23 mouse cellular contexts compared by ENCODE assay signal in genomic region chr1:164607061-164607460, GRCm38 (mm10).
"Had no signal": no experiment of that assay in that cellular context is flagged by ENCODE, and none has a peak within 500 bp of the region (broad histone marks: within the 10 kb centered on the region; RNA-seq: fewer than 3 reads in every experiment).

No protein-coding gene starts in this region.

- ATAC-seq: inflammation-experienced regulatory T-cells, adult 6 months; intestine, embryonic 15.5 days; intestine, postnatal 0 days had no signal

- H3K4me1 ChIP-seq: heart, embryonic 13.5 days; heart, embryonic 15.5 days; hindbrain, embryonic 12.5 days; intestine, embryonic 15.5 days; limb, embryonic 13.5 days; limb, embryonic 15.5 days had no signal

- H3K9me3 ChIP-seq: heart, embryonic 13.5 days; heart, embryonic 15.5 days; hindbrain, embryonic 10.5 days; hindbrain, embryonic 12.5 days; intestine, embryonic 15.5 days; limb, embryonic 13.5 days; limb, embryonic 15.5 days had no signal

- DNase-seq: gastrocnemius, adult 2 months; gastrocnemius, postnatal 10 days; gastrocnemius, postnatal 25 days; heart, adult 2 months; heart, postnatal 4 days; kidney, adult 18-20 months; kidney, adult 8-10 months; kidney, postnatal 10 days; kidney, postnatal 25 days; kidney, postnatal 4 days; left cerebral cortex, postnatal 4 days had no signal

- H3K36me3 ChIP-seq: heart, embryonic 13.5 days; heart, embryonic 15.5 days; hindbrain, embryonic 10.5 days; hindbrain, embryonic 12.5 days; intestine, embryonic 15.5 days; limb, embryonic 13.5 days; limb, embryonic 15.5 days had no signal

- H3K27ac ChIP-seq: gastrocnemius, adult 2 months; heart, adult 2 months; heart, embryonic 13.5 days; heart, embryonic 15.5 days; hindbrain, embryonic 12.5 days; intestine, embryonic 15.5 days; left cerebral cortex, adult 2 months; limb, embryonic 13.5 days; limb, embryonic 15.5 days had no signal

- H3K27me3 ChIP-seq: heart, embryonic 13.5 days; heart, embryonic 15.5 days; hindbrain, embryonic 12.5 days; intestine, embryonic 15.5 days; limb, embryonic 13.5 days; limb, embryonic 15.5 days had no signal

- H3K4me2 ChIP-seq: heart, embryonic 11.5 days; heart, embryonic 13.5 days; heart, embryonic 15.5 days; hindbrain, embryonic 12.5 days; hindbrain, embryonic 14.5 days; intestine, embryonic 15.5 days; limb, embryonic 13.5 days; limb, embryonic 15.5 days had no signal

- H3K4me3 ChIP-seq: gastrocnemius, adult 2 months; heart, adult 2 months; heart, embryonic 13.5 days; heart, embryonic 15.5 days; hindbrain, embryonic 10.5 days; hindbrain, embryonic 12.5 days; intestine, embryonic 15.5 days; left cerebral cortex, adult 2 months; limb, embryonic 13.5 days; limb, embryonic 15.5 days had no signal

- H3K9ac ChIP-seq: heart, embryonic 13.5 days; heart, embryonic 15.5 days; hindbrain, embryonic 12.5 days; hindbrain, embryonic 14.5 days; intestine, embryonic 15.5 days; limb, embryonic 13.5 days; limb, embryonic 15.5 days had no signal
